Mouse (Mus musculus) thymus, adult 2 months (tissue): ENCODE results near the gene Cyp1a1. TPM values are rescaled to one million over a fixed set of nuclear protein-coding genes. Genes with fewer than 3 reads are reported as not detected.
A peak's percentile ranks its signal among the peaks of the same experiment; 100 is the strongest.

Source experiments
- DNase-seq: peaks from one replicate; pipeline ENCODE4 v3.0.0; 2021
- H3K27ac ChIP-seq: fragments of 200-500 bp; 2 replicates; pipeline ENCODE4 v1.5.1; 2012; ENCODE audit warnings: low read length, control low read depth; ENCODE audit not compliant: control insufficient read depth, insufficient read depth
- H3K27me3 ChIP-seq: fragments of 200-500 bp; 2 replicates; pipeline ENCODE4 v1.6.1; 2012; ENCODE audit warnings: mild to moderate bottlenecking, low read length, moderate library complexity, mixed read lengths; ENCODE audit not compliant: control insufficient read depth, insufficient read depth
- H3K36me3 ChIP-seq: fragments of 200-500 bp; 2 replicates; pipeline ENCODE4 v1.6.1; 2012; ENCODE audit warnings: mild to moderate bottlenecking, low read length, moderate library complexity; ENCODE audit not compliant: control insufficient read depth, insufficient read depth
- H3K4me1 ChIP-seq: fragments of 200-500 bp; replicated peaks from 2 replicates; pipeline ENCODE4 v1.6.1; 2012; ENCODE audit warnings: low read length; ENCODE audit not compliant: control insufficient read depth, insufficient read depth
- H3K4me3 ChIP-seq: fragments of 200-500 bp; 2 replicates; pipeline ENCODE4 v1.5.1; 2012; ENCODE audit warnings: mild to moderate bottlenecking, low read length, control low read depth, moderate library complexity; ENCODE audit not compliant: control insufficient read depth, insufficient read depth
- CTCF ChIP-seq: fragments of 200-500 bp; IDR thresholded peaks from 2 replicates; pipeline ENCODE4 v1.5.1; 2012; ENCODE audit warnings: mild to moderate bottlenecking, control low read depth, low read length, moderate library complexity, borderline replicate concordance; ENCODE audit not compliant: control insufficient read depth, poor library complexity, insufficient read depth; ENCODE audit errors: extremely low read depth
- POLR2A ChIP-seq: fragments of 200-500 bp; IDR thresholded peaks from 2 replicates; pipeline ENCODE4 v1.6.1; 2012; ENCODE audit warnings: mild to moderate bottlenecking, low read length, control low read depth, moderate library complexity; ENCODE audit not compliant: control insufficient read depth, poor library complexity, insufficient read depth; ENCODE audit errors: extremely low read depth
- WGBS: fragments of 180-500 bp; shearing (Covaris S2); methylation state at CpG from one replicate; pipeline ENCODE4 v1.1.7; 2018; 5-methylcytosine and 5-hydroxymethylcytosine counted together
- polyA plus RNA-seq: library from polyadenylated mRNA; depleted of rRNA; stranded (reverse); fragments of >200 nt; gene quantifications from 2 replicates; pipeline ENCODE4 v1.2.3, GENCODE M21; 2012

Gene Cyp1a1
- polyA plus RNA-seq, 1 experiment: 0.15 TPM

- H3K4me1 ChIP-seq: peaks cover 73% of the 10 kb centered on the region
- DNase-seq: peak; percentile 6
- H3K4me3 ChIP-seq: no peak overlapping the region
- no peaks in the 10 kb centered on the region for H3K27me3 ChIP-seq
- no peak for TF ChIP-seq CTCF
- no peak for TF ChIP-seq POLR2A
- peak overlapping the region; percentile 94 for H3K27ac ChIP-seq
- 78% methylated on average over 6 of the region's 6 CpGs for WGBS
- H3K36me3 ChIP-seq: no peaks in the 10 kb centered on the region
Observed at GRCm38 (mm10) chr9:57650130-57650785, 37.5 kb upstream of the Cyp1a1 start.

GRCm38 (mm10) chr9:57650786-57651311, 36.9 kb upstream of the Cyp1a1 start:
- Histone ChIP-seq H3K4me3 (peak overlapping the region; percentile 10), H3K27ac (peak overlapping the region; percentile 94), H3K36me3 (no peaks in the 10 kb centered on the region), H3K4me1 (peaks cover 73% of the 10 kb centered on the region), H3K27me3 (no peaks in the 10 kb centered on the region)
- TF ChIP-seq POLR2A (no peak), CTCF (no peak)
- WGBS: 2% methylated on average over 6 of the region's 6 CpGs
- DNase-seq: peak; percentile 77

GRCm38 (mm10) chr9:57652351-57652750, 35.4 kb upstream of the Cyp1a1 start:
- 57% methylated on average over 9 of the region's 9 CpGs for WGBS
- DNase-seq: no peak
- no peaks in the 10 kb centered on the region for H3K36me3 ChIP-seq
- TF ChIP-seq CTCF (no peak), POLR2A (no peak)
- H3K27me3 ChIP-seq: no peaks in the 10 kb centered on the region
- H3K4me1 ChIP-seq: peaks cover 63% of the 10 kb centered on the region
- H3K27ac ChIP-seq: peak overlapping the region; percentile 83
- no peak overlapping the region for H3K4me3 ChIP-seq

GRCm38 (mm10) chr9:57652855-57653254, 34.9 kb upstream of the Cyp1a1 start:
- DNase-seq: no peak
- TF ChIP-seq CTCF: no peak
- Histone ChIP-seq H3K4me1 (peaks cover 59% of the 10 kb centered on the region), H3K36me3 (no peaks in the 10 kb centered on the region), H3K27me3 (no peaks in the 10 kb centered on the region), H3K27ac (peak overlapping the region; percentile 83), H3K4me3 (no peak overlapping the region)
- WGBS: 16% methylated on average over 3 of the region's 3 CpGs

- Histone ChIP-seq H3K27me3 (no peaks in the 10 kb centered on the region), H3K4me1 (peaks cover 56% of the 10 kb centered on the region), H3K27ac (peak within 1 kb of the TSS; percentile 83), H3K4me3 (no peak within 1 kb of the TSS), H3K36me3 (no peaks in the 10 kb centered on the region)
- no peak for DNase-seq
- 80% methylated on average over 5 of the region's 5 CpGs for WGBS
- TF ChIP-seq POLR2A (no peak), CTCF (no peak)
Observed at GRCm38 (mm10) chr9:57653283-57653682, 34.4 kb upstream of the Cyp1a1 start, which contains the start of gene Csk. Gene Csk (minus strand): TSS chr9:57653631.

- Histone ChIP-seq H3K27ac (no peak overlapping the region), H3K4me1 (peaks cover 49% of the 10 kb centered on the region), H3K4me3 (no peak overlapping the region), H3K36me3 (no peaks in the 10 kb centered on the region), H3K27me3 (no peaks in the 10 kb centered on the region)
- WGBS: 97% methylated on average over 1 of the region's 1 CpGs
- TF ChIP-seq POLR2A (no peak), CTCF (no peak)
- DNase-seq: no peak
Observed at GRCm38 (mm10) chr9:57654966-57655365, 32.8 kb upstream of the Cyp1a1 start.

- DNase-seq: peak; percentile 97
- WGBS: 5% methylated on average over 11 of the region's 11 CpGs
- H3K4me1 ChIP-seq: peaks cover 45% of the 10 kb centered on the region
- TF ChIP-seq POLR2A: no peak
- peak; percentile 62; the same call in 1 of the 2 replicates for TF ChIP-seq CTCF
- no peak overlapping the region for H3K27ac ChIP-seq
- H3K4me3 ChIP-seq: no peak overlapping the region
- H3K36me3 ChIP-seq: no peaks in the 10 kb centered on the region
- H3K27me3 ChIP-seq: no peaks in the 10 kb centered on the region
Observed at GRCm38 (mm10) chr9:57655749-57656148, 32.0 kb upstream of the Cyp1a1 start.
